Mouse (Mus musculus) lung, postnatal 25 days (tissue): ENCODE measurements around the gene Sumf2.
"Not testable (repeated sequence)": the region's sequence is repeated elsewhere in the genome, so short reads cannot be mapped to it uniquely, and the experiment has no call there.

Experiments used
- DNase-seq: peaks from one replicate; pipeline ENCODE4 v3.0.0; 2022; ENCODE audit warnings: low spot score

The Sumf2 gene

GRCm38 (mm10) chr5:129846752-129847557 is at the start of gene Sumf2:
Gene Sumf2, plus strand, starts transcription at chr5:129846986.
- peak; percentile 96 for DNase-seq

- no peak for DNase-seq
Measured at GRCm38 (mm10) chr5:129844848-129845247, 1.9 kb upstream of the Sumf2 start.

- no peak for DNase-seq
Measured at GRCm38 (mm10) chr5:129847558-129847820, 703 bp downstream of the Sumf2 start.

- DNase-seq: no peak
Measured at GRCm38 (mm10) chr5:129855163-129855562, 8.4 kb downstream of the Sumf2 start.

GRCm38 (mm10) chr5:129856414-129856813 is 9.6 kb downstream of the Sumf2 start:
- DNase-seq: no peak

GRCm38 (mm10) chr5:129862325-129862724 is 15.5 kb downstream of the Sumf2 start:
- no peak for DNase-seq

- DNase-seq: peak; percentile 16
Measured at GRCm38 (mm10) chr5:129864467-129864866, 17.7 kb downstream of the Sumf2 start.

GRCm38 (mm10) chr5:129865841-129866240 is 19.1 kb downstream of the Sumf2 start:
- DNase-seq: no peak

GRCm38 (mm10) chr5:129869238-129869995 is 22.6 kb downstream of the Sumf2 start:
- no peak for DNase-seq

GRCm38 (mm10) chr5:129871238-129871637 is 24.5 kb downstream of the Sumf2 start:
- no peak for DNase-seq

- no peak for DNase-seq
Measured at GRCm38 (mm10) chr5:129873942-129874341, 27.2 kb downstream of the Sumf2 start.

GRCm38 (mm10) chr5:129875098-129875497 is 28.3 kb downstream of the Sumf2 start:
- DNase-seq: no peak

- no peak for DNase-seq
Measured at GRCm38 (mm10) chr5:129877731-129878455, 31.1 kb downstream of the Sumf2 start.

- peak; percentile 31 for DNase-seq
Measured at GRCm38 (mm10) chr5:129878946-129879345, 32.2 kb downstream of the Sumf2 start.

GRCm38 (mm10) chr5:129879888-129880287 is 33.1 kb downstream of the Sumf2 start:
- DNase-seq: no peak

- no peak for DNase-seq
Measured at GRCm38 (mm10) chr5:129886271-129886670, 39.5 kb downstream of the Sumf2 start.

GRCm38 (mm10) chr5:129886911-129887636 is 40.3 kb downstream of the Sumf2 start, which contains the start of gene Chchd2:
Gene Chchd2, minus strand, starts transcription at chr5:129887470.
- DNase-seq: peak; percentile 98

- DNase-seq: not testable (repeated sequence)
Measured at GRCm38 (mm10) chr5:129890390-129890789, 43.6 kb downstream of the Sumf2 start.

- DNase-seq: peak; percentile 93
Measured at GRCm38 (mm10) chr5:129895198-129896088, 48.7 kb downstream of the Sumf2 start, which contains the start of gene Zbed5. Gene Zbed5, plus strand, starts transcription at chr5:129895723.

- DNase-seq: no peak
Measured at GRCm38 (mm10) chr5:129898449-129898848, 51.7 kb downstream of the Sumf2 start, which contains the start of gene Phkg1. Gene Phkg1, minus strand, starts transcription at chr5:129898549.

- DNase-seq: no peak
Measured at GRCm38 (mm10) chr5:129907775-129908174, 61.0 kb downstream of the Sumf2 start.
